Mouse (Mus musculus): ENCODE data around the gene Socs7. TPM values are rescaled to one million over a fixed set of nuclear protein-coding genes. Genes with fewer than 3 reads are reported as not detected.
A peak's percentile ranks its signal among the peaks of the same experiment; 100 is the strongest.

Socs7 gene
- polyA plus RNA-seq, 1 experiment from 2014 or later, result 1.1 TPM

GRCm38 (mm10) chr11:97363644-97363995, 1.3 kb downstream of the Socs7 start:
- 2% methylated on average over 7 of the region's 7 CpGs for WGBS (ENCODE audit: insufficient replicate concordance)
- Histone ChIP-seq H3K27me3 (no peaks in the 10 kb centered on the region), H3K9ac (peak overlapping the region; percentile 99), H3K27ac (replicated peaks) (peak overlapping the region; percentile 85), H3K4me1 (replicated peaks) (peaks cover 45% of the 10 kb centered on the region), H3K36me3 (replicated peaks) (peaks cover 9% of the 10 kb centered on the region; the same call in 1 of the 2 replicates), H3K4me3 (replicated peaks) (peak overlapping the region; percentile 97), H3K4me2 (peak overlapping the region; percentile 98), H3K9me3 (replicated peaks) (no peaks in the 10 kb centered on the region)
- ATAC-seq (ENCODE audit: insufficient read depth), result no peak

DNA sequence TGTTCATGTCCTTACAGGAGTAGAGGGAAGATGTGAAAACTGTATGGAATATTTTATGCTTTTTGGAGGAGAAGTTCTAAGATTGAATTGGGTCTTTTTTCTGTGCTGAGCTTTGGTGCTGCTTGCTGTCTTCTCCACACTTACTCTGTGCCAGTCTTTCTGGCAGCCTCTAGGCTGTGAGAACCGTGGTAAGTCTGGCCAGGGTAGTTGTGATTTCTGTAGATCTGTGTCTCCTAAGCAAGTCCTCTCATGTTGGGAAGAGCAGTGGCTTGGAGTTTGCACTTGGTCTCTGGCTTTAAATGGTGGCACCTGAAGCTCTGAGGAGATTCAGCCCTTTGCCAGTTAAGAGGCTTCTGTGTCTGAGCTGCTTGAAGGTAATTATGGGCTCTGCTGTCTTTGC, 3.2 kb downstream of the Socs7 start:
- no peak for ATAC-seq (ENCODE audit: insufficient read depth)
- Histone ChIP-seq H3K4me1 (replicated peaks) (peaks cover 45% of the 10 kb centered on the region), H3K9ac (no peak overlapping the region), H3K9me3 (replicated peaks) (no peaks in the 10 kb centered on the region), H3K27me3 (no peaks in the 10 kb centered on the region), H3K36me3 (replicated peaks) (peaks cover 9% of the 10 kb centered on the region; the same call in 1 of the 2 replicates), H3K4me2 (peak overlapping the region; percentile 98; the same call in 1 of the 2 replicates), H3K27ac (replicated peaks) (no peak overlapping the region), H3K4me3 (replicated peaks) (no peak overlapping the region)
- 50% methylated on average over 1 of the region's 1 CpGs for WGBS (ENCODE audit: insufficient replicate concordance)

DNA sequence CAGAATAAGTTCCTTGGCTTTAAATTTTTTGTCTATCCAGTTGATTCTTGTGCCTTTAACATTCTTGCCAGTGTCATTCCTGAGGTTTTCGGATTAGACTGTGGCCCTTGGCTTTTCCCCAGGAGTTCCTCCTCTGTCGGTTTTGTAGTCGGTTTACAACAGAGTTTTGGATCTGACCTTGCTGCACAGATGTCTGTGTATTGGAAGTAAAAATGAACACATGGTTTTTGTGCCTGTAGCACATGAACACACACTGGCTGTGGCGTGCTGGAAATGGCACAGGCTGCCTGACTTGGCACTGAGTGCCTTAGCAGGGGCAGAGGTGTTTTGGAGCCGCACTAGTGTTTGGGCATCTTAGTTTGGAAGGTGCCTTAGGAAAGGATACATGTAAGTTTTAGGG, 6.2 kb downstream of the Socs7 start:
- Histone ChIP-seq H3K4me1 (replicated peaks) (peaks cover 32% of the 10 kb centered on the region), H3K27me3 (no peaks in the 10 kb centered on the region), H3K4me3 (replicated peaks) (no peak overlapping the region), H3K27ac (replicated peaks) (no peak overlapping the region), H3K36me3 (replicated peaks) (peaks cover 9% of the 10 kb centered on the region; the same call in 1 of the 2 replicates), H3K4me2 (no peak overlapping the region), H3K9ac (no peak overlapping the region), H3K9me3 (replicated peaks) (no peaks in the 10 kb centered on the region)
- WGBS (ENCODE audit: insufficient replicate concordance), result 79% methylated on average over 5 of the region's 5 CpGs
- ATAC-seq (ENCODE audit: insufficient read depth), result no peak

GRCm38 (mm10) chr11:97370329-97371091, 8.2 kb downstream of the Socs7 start:
- H3K9ac ChIP-seq, result no peak overlapping the region
- no peak overlapping the region for H3K4me3 ChIP-seq (replicated peaks)
- H3K27me3 ChIP-seq, result no peaks in the 10 kb centered on the region
- H3K4me2 ChIP-seq, result no peak overlapping the region
- peaks cover 12% of the 10 kb centered on the region for H3K4me1 ChIP-seq (replicated peaks)
- no peak for ATAC-seq (ENCODE audit: insufficient read depth)
- H3K27ac ChIP-seq (replicated peaks), result no peak overlapping the region
- peaks cover 19% of the 10 kb centered on the region for H3K36me3 ChIP-seq (replicated peaks)
- WGBS (ENCODE audit: insufficient replicate concordance), result 78% methylated on average over 7 of the region's 7 CpGs
- no peaks in the 10 kb centered on the region for H3K9me3 ChIP-seq (replicated peaks)

- H3K4me3 ChIP-seq (replicated peaks), result no peak overlapping the region
- ATAC-seq (ENCODE audit: insufficient read depth), result no peak
- no peaks in the 10 kb centered on the region for H3K9me3 ChIP-seq (replicated peaks)
- peaks cover 26% of the 10 kb centered on the region for H3K36me3 ChIP-seq (replicated peaks)
- H3K4me2 ChIP-seq, result no peak overlapping the region
- no peaks in the 10 kb centered on the region for H3K27me3 ChIP-seq
- H3K27ac ChIP-seq (replicated peaks), result no peak overlapping the region
- H3K9ac ChIP-seq, result no peak overlapping the region
- no peaks in the 10 kb centered on the region for H3K4me1 ChIP-seq (replicated peaks)
- 83% methylated on average over 6 of the region's 6 CpGs for WGBS (ENCODE audit: insufficient replicate concordance)
Observed at GRCm38 (mm10) chr11:97372159-97372864, 10.0 kb downstream of the Socs7 start.

DNA sequence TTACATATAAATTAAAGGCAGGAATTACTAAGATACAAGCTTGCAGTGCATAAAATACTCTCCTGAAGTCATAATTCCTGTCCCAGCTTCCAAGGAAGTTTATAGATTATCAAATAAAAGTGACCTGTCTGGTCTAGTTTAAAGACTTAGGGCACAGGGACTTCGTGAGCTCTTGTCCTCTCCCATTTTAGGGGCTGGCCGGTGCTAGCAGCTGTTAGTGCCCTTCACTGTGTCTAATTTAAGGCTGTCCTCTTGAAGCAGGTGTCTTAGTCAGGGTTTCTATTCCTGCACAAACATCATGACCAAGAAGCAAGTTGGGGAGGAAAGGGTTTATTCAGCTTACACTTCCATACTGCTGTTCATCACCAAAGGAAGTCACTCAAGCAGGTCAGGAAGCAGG, 11.1 kb downstream of the Socs7 start:
- Histone ChIP-seq H3K9ac (no peak overlapping the region), H3K27ac (replicated peaks) (no peak overlapping the region), H3K4me2 (no peak overlapping the region), H3K4me1 (replicated peaks) (no peaks in the 10 kb centered on the region), H3K36me3 (replicated peaks) (peaks cover 31% of the 10 kb centered on the region), H3K9me3 (replicated peaks) (no peaks in the 10 kb centered on the region), H3K27me3 (no peaks in the 10 kb centered on the region), H3K4me3 (replicated peaks) (no peak overlapping the region)
- ATAC-seq (ENCODE audit: insufficient read depth), result no peak
- WGBS (ENCODE audit: insufficient replicate concordance), result 79% methylated on average over 2 of the region's 2 CpGs

DNA sequence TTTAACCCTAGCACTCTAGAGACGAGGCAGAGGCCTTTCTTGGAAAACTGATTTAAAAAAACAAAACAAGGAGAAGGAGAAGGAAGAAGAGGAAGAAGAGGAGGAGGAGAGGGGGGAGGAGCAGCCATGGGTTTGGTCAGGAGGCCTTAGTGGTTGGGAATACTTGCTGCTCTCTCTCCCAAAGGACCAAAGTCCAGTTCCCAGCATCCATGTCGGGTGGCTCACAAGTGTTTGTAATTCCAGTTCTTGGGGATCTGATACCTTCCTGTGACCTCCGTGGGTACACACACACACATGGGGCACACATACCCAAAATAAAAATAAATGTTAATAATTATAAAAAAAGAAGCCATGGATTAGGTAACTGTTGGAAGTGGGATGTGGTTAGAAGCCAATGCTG, 17.7 kb downstream of the Socs7 start:
- no peak overlapping the region for H3K4me3 ChIP-seq (replicated peaks)
- no peak for ATAC-seq (ENCODE audit: insufficient read depth)
- no peak overlapping the region for H3K9ac ChIP-seq
- H3K4me1 ChIP-seq (replicated peaks), result no peaks in the 10 kb centered on the region
- WGBS (ENCODE audit: insufficient replicate concordance), result 54% methylated on average over 3 of the region's 3 CpGs
- H3K27me3 ChIP-seq, result no peaks in the 10 kb centered on the region
- peaks cover 45% of the 10 kb centered on the region for H3K36me3 ChIP-seq (replicated peaks)
- H3K27ac ChIP-seq (replicated peaks), result no peak overlapping the region
- no peak overlapping the region for H3K4me2 ChIP-seq
- no peaks in the 10 kb centered on the region for H3K9me3 ChIP-seq (replicated peaks)

- H3K36me3 ChIP-seq (replicated peaks), result peaks cover 35% of the 10 kb centered on the region
- no peak overlapping the region for H3K4me3 ChIP-seq (replicated peaks)
- 87% methylated on average over 2 of the region's 2 CpGs for WGBS (ENCODE audit: insufficient replicate concordance)
- ATAC-seq (ENCODE audit: insufficient read depth), result no peak
- H3K4me2 ChIP-seq, result no peak overlapping the region
- H3K27me3 ChIP-seq, result no peaks in the 10 kb centered on the region
- H3K9me3 ChIP-seq (replicated peaks), result no peaks in the 10 kb centered on the region
- no peak overlapping the region for H3K9ac ChIP-seq
- H3K27ac ChIP-seq (replicated peaks), result no peak overlapping the region
- no peaks in the 10 kb centered on the region; the same call in 1 of the 2 replicates for H3K4me1 ChIP-seq (replicated peaks)
Observed at GRCm38 (mm10) chr11:97383017-97383416, 20.7 kb downstream of the Socs7 start.

GRCm38 (mm10) chr11:97383764-97384163, 21.4 kb downstream of the Socs7 start:
- Histone ChIP-seq H3K4me3 (replicated peaks) (no peak overlapping the region), H3K9me3 (replicated peaks) (no peaks in the 10 kb centered on the region), H3K27me3 (no peaks in the 10 kb centered on the region), H3K4me2 (no peak overlapping the region), H3K27ac (replicated peaks) (no peak overlapping the region), H3K36me3 (replicated peaks) (peaks cover 29% of the 10 kb centered on the region), H3K9ac (no peak overlapping the region), H3K4me1 (replicated peaks) (no peaks in the 10 kb centered on the region; the same call in 1 of the 2 replicates)
- WGBS (ENCODE audit: insufficient replicate concordance), result 58% methylated on average over 2 of the region's 2 CpGs
- no peak for ATAC-seq (ENCODE audit: insufficient read depth)

GRCm38 (mm10) chr11:97387811-97388210, 25.5 kb downstream of the Socs7 start:
- no peak overlapping the region for H3K4me3 ChIP-seq (replicated peaks)
- no peak overlapping the region for H3K9ac ChIP-seq
- no peaks in the 10 kb centered on the region; the same call in 1 of the 2 replicates for H3K4me1 ChIP-seq (replicated peaks)
- no peaks in the 10 kb centered on the region for H3K27me3 ChIP-seq
- 80% methylated on average over 2 of the region's 2 CpGs for WGBS (ENCODE audit: insufficient replicate concordance)
- no peak overlapping the region for H3K27ac ChIP-seq (replicated peaks)
- H3K36me3 ChIP-seq (replicated peaks), result peaks cover 53% of the 10 kb centered on the region
- no peaks in the 10 kb centered on the region for H3K9me3 ChIP-seq (replicated peaks)
- no peak overlapping the region for H3K4me2 ChIP-seq
- ATAC-seq (ENCODE audit: insufficient read depth), result no peak

DNA sequence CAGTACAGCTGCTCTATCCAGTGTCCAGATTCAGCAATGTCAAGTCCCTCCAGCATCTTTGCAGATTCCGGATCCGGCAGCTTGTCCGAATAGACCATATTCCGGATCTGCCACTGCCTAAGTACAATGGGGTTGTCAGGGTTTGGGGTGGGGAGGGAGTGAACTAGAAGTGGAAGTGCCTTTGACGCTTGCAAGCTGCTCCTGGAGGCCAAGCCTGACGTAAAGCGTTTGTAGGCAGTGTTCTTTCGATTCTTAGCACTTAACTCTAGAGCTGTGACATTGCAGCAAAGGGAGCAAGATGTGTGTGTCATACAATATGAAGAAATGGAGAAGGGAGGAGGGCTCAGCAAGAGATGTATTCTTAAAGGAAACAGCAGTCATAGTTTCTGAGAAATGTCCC, 26.8 kb downstream of the Socs7 start:
- ATAC-seq (ENCODE audit: insufficient read depth), result no peak
- no peak overlapping the region for H3K4me2 ChIP-seq
- no peaks in the 10 kb centered on the region for H3K27me3 ChIP-seq
- H3K9me3 ChIP-seq (replicated peaks), result no peaks in the 10 kb centered on the region
- no peaks in the 10 kb centered on the region; the same call in 1 of the 2 replicates for H3K4me1 ChIP-seq (replicated peaks)
- H3K9ac ChIP-seq, result no peak overlapping the region
- H3K27ac ChIP-seq (replicated peaks), result no peak overlapping the region
- 84% methylated on average over 8 of the region's 8 CpGs for WGBS (ENCODE audit: insufficient replicate concordance)
- H3K36me3 ChIP-seq (replicated peaks), result peaks cover 54% of the 10 kb centered on the region
- H3K4me3 ChIP-seq (replicated peaks), result no peak overlapping the region

Data from liver, embryonic 15.5 days (tissue).